Mouse (Mus musculus): ENCODE data around the gene Dbi.

- no peak for TF ChIP-seq CTCF (IDR thresholded peaks at IDR 0.05; ENCODE audit: low read depth)
- no peak for TF ChIP-seq EP300 (IDR thresholded peaks at IDR 0.05; ENCODE audit: low read depth)
Measured at GRCm38 (mm10) chr1:120074307-120074702, 46.6 kb downstream of the Dbi start.
